Mouse (Mus musculus): Measurements from ENCODE around the gene Serpinc1. TPM values are rescaled to one million over a fixed set of nuclear protein-coding genes. Genes with fewer than 3 reads are reported as not detected.
"Not testable (repeated sequence)": the region's sequence is repeated elsewhere in the genome, so short reads cannot be mapped to it uniquely, and the experiment has no call there.

Gene Serpinc1
- total RNA-seq, 2 experiments from 2014 or later: 0.19 to 0.21 TPM

DNA sequence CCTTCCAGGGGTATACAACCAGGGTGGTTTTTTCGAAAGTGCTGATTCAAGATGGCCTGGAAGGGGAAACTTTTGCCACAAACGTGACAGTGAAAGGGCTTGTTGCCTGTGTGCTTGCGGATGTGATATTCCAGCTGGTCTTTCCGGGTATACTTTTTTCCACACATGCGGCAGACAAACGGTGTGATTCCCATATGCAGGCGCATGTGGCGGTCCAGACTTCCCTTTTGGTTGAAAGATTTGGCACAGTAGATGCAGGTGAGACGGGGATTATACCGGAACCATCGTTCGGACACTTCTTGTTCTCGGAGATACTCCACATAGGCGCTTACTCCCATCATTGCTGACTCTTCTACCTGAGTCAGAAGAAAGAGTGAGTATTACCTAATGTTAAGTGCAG, 41.7 kb downstream of the Serpinc1 start:
- DNase-seq (ENCODE audit: low spot score in 2 of 2): no peak

DNA sequence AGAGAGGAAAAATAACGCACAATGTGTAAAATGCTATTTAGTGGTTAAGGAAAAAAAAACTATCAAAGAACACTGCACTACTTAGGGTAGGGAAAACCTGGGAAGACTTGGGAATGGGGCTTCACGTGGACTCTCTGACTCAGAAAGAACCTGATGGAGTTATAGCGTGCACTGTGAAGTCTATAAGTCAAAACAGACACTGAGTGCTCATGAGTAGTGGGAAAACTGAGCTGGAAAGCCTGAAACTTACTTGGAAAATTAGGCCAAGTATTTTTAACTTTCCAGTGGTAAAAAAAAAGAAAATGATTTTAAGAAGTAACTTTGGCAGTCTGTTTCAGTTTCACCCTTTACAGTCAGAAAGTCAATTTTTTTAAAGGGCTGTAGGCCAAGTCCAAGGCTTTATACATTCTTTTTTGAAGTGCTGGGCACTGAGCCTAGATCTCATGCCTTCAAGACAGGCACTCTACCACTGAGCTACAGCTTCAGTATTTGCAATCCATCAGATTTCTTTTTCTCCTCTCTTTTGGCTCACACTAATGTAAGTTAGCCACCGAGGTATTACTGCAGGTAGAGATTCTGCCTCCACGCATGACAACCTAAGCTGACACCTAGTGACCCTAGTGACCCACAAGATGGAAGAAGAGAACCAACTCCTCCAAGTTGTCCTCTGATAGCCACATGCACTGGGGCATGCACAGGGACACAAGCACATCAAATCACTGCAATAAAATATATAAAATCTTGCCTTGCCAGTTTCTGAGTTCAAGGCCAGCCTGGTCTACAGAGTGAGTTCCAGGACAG, 47.2 kb downstream of the Serpinc1 start:
- no peak for DNase-seq (ENCODE audit: low spot score in 2 of 2)

DNA sequence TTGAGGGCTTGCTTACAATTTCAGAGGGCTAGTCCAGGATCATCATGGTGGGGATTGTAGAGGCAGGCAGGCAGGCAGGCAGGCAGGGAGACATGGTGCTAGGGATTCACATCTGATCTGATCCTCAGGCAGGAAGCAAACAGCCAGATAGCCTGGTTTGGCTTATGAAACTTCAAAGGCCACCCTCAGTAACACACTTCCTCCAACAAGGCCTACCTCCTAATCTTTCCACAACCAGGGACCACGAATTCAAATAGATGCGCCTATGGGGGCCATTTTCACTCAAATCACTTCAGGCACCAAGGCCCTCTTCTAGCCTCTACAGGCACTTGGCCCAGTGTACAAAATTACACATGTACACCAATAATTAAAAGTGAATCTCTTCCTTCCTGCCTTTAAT, 48.8 kb downstream of the Serpinc1 start:
- no peak for DNase-seq (ENCODE audit: low spot score in 2 of 2)

DNA sequence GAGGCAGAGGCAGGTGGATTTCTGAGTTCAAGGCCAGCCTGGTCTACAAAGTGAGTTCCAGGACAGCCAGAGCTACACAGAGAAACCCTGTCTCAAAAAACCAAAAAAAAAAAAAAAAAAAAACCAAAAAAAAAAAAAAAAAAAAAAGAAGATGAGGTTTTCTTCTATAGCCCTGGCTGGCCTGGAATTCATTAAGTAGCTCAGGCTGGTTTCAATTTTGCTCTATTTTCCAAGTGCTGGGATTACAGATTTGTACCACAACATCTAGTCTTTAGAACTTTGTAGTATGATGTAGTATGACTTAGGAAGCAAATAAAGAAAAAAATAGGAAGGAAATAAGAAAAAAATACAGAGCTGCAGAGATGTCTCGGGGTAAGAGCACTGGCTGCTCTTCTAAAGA, 50.0 kb downstream of the Serpinc1 start:
- DNase-seq (ENCODE audit: low spot score in 2 of 2): not testable (repeated sequence)

DNA sequence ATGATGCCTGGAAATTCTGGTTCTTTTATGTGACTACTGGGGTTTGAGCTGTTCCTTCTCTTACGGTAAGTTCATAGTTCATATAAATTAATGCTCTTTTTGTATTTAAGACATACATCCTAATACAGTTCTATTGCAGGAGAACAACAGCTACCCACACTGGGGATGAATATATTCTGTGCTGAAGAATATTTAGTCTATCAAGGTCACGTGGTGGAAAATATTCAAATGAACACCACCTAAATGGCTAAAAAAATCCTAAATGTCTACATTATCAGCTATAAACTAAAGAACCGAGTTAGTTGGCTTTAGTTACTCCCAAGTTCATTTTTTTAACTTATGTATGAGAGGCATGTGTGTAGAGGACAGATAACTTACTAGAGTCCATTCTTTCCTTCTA, 51.7 kb downstream of the Serpinc1 start:
- DNase-seq (ENCODE audit: low spot score in 2 of 2): no peak

DNA sequence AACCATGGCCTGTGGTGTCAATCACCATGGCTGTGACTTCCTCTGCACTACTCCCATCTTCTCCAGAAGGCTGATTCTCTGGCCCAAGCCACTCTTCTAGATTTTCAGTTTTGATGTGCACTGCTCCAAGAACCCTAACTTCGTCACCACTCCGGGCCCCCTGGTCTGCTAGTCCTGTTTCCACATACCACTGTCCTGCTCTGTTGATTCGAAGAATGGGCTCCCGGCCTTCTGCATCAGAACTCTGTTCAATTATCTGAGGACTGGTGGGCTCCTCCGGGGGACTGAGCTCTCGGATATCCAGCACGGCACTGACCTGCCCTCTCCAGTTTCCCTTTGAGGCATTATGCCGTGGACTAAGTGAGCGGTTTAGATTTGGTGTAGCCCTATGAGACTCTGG, 53.5 kb downstream of the Serpinc1 start:
- no peak for DNase-seq (ENCODE audit: low spot score in 2 of 2)

DNA sequence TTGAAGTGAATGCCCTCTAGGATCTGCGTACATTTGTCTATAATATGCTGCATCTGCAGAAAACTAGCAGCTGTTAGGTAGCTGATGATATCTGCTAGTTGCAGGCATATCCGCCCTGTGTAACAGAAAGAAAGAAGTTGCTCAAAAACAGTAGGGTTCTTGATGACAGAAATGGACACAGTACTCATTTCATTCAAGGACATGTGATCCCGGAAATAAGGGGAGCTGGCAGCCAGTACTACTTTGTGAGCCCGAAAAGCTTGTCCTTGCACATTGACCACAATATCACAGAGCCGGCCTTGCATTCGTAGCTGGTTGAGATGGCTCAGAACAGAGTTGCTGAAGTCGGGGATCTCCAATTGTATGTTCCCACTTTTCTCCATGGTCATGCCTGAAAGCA, 54.0 kb downstream of the Serpinc1 start:
- DNase-seq (ENCODE audit: low spot score in 2 of 2): no peak

DNA sequence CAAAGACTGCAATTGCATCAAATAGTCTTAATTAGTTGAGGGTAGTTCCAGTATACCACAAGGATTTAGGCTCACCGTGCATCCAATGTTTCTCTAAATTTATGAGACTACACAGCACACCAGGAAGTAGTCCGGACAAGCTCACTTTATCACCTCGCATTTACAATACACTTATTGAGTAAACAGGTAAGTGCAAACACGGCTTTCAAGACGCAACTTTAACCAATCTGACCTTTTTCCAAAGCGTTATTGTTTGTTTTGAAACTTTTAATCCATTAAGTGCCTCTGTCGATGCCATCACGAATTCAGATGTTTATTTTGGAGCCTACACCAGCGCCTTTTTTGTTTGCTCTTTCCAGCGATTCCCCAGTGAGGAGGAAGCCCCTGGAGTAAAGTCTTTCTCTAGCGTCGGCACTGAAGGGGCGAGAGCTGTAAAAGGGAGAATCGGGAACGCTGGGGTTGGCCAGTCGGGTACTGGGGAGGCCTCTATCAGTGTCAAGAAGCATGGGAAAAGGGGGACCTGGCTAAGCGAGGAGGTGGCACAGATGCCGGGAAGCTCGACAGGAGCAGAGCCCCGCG, 55.6 kb downstream of the Serpinc1 start:
- no peak for DNase-seq (ENCODE audit: low spot score in 2 of 2)

DNA sequence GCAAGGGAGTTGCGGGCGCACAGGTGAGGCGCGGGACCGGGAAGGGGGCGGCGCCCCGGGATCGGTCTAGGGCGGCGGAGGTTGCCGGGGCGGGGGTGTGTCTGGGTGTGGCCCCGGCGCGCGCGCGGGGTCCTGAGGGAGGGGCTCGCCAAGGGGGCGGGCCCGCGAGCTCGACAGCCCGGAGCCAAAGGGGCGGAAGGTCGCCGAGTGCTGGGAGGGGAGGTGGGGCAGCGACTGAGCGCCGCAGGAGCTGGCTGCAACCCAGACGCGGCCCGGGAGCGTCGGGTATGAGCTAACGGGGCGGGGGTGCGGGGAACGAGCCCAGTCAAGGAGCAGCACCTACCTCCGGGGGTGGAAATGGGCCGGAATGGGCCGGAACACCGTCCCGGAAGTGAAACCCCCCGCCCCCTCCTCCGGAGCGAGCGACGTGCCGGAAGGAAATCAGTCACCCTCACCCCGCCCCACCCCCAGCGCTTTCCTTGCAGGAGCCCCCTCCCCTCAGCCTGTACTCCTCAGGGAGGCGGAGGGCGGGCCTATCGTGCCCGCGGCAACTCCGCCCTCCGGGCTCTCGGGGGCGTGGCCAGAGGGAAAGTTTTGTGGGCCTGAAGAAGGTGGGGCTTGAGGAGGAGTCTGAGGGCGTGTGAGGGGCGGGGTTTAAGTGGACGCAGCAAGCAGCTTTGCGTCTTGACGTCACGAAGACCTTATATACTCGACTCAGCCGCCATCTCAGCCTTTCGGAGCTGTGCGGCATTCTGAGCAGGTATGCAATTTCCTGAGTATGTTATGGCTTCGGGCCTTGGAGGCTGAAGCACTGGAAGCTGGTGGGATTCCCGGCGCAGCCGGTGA, 56.3 kb downstream of the Serpinc1 start, which contains the start of gene Zbtb37:
Gene Zbtb37 (minus strand): TSS at position 415 of the 846 bp plus-strand sequence.
- peak; percentile 97 for DNase-seq (ENCODE audit: low spot score in 2 of 2)

DNA sequence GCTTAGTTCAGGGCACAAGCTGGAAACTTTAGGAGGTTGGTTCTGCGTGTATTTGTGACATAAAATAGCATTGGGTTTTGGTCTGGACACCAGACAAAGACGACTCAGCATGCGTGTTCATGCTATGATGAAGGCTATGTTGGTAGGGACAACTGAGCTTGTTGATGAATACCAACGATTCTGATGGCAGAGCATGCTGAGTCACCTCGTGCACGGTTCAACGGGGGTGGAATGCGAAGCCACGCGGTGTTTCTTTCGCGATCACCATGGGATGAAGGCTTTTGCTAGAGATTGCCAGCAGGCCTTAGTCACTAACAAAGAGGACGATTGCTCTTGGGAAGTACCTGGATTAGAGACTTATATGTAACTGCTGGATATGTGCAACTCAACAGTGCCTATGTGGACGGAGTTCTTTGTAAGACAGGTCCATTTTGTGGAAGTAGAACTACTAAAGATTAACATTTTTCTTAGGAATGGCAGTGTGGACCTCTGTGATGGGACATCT, 56.9 kb downstream of the Serpinc1 start:
- peak; percentile 48 to 49 for DNase-seq (ENCODE audit: low spot score in 2 of 2)

DNA sequence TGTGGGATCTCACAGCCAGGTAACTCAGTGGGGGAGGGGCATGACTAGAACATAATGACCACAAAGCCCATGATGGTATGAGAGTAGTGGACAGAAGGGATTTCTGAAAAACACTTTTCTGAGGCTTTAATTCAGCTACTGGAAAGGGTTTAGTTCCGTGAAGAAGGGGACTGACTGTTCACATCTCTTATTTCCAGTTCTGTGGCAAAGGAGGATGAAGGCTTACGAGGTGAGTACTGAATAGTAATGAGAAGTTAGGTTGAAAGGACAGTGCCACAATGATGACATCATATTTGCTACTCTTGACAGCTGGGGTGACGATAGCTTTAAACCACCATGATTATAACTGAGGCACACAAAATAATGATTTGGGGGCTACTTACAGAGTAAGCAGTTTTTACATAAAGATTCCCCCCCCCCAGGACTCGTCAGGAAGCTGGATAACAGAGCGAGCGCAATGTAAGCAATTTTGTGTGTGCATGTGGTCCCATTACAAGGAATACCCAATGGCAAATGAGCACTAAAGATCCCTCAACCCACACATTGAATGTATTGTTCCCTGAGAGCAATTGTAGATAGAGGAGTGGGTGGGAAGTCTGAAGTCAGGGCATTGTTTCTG, 57.5 kb downstream of the Serpinc1 start:
- DNase-seq (ENCODE audit: low spot score in 2 of 2): no peak

DNA sequence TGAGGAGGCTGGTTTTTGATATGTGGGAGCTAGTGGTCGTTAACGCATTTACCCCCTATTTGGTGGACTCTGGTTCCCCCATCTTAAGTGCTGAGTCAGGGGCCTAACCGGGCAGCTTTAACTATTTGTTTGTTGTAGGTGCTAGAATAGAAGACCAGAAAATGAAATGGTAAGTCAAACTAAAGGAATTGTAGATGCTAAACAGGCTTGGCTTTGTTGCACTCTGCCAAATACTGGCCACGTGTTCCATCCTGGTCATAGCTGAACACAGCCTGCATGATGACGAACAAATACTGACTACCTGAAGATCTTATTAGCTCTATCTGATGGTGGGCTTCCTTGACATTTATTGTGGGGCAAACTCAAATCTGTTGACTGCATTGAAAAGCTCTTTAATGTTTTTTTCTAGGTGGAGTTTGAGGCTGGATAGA, 58.0 kb downstream of the Serpinc1 start:
- no peak for DNase-seq (ENCODE audit: low spot score in 2 of 2)

DNA sequence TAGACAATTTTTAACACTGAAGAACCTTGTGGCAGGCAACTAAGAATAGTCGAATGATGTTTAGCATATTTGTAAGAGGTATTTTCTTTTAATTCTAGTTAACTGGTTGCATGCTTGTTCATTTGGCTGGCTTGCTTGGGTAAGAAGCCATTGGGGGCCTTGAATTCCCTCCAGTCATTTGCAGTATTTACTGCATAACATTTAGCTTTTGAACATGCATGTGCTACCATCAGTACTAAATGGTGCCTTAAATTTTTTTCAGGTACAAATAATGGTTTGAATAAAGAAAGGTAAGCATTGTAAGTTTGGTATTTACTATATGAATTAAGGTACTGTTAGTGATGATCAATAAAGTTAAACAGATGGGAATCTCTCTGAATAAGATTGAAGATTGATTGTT, 58.6 kb downstream of the Serpinc1 start:
- DNase-seq (ENCODE audit: low spot score in 2 of 2): no peak

DNA sequence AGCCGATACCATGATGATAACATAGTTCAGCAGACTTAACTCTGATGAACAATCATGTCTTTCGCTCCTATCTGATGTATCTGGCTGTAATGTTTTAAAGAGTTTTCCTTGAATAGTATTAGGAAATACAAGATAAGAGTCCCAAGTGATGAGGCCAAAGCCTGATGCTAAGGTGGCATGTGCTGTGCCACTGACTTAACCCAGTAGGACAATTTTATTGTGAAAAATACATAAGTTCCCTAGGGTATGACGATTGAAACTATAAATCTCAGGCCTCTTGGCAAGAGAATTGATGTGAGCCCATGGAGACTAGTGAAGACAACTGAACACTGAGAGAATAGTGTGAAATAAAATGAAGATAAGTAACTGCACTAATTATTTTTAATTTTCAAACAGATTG, 59.2 kb downstream of the Serpinc1 start:
- no peak for DNase-seq (ENCODE audit: low spot score in 2 of 2)

DNA sequence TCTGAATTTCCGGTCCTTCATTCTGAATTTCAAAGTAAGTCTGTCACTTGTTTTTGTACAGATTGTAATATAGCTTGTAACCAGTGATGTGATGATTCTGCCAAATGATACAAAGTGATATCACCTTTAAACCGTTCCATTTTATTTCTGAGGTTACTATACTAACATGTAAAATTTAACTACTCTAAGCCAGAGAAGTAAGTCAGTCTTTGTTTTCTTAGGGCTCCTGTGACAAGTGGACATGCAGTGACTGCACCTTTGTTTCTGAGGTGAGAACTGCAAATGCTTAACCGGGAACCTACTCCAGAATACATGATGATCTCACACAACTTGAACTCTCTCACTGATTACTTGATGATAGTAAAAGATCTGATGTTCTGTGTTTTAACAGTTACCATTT, 59.6 kb downstream of the Serpinc1 start:
- no peak for DNase-seq (ENCODE audit: low spot score in 2 of 2)

DNA sequence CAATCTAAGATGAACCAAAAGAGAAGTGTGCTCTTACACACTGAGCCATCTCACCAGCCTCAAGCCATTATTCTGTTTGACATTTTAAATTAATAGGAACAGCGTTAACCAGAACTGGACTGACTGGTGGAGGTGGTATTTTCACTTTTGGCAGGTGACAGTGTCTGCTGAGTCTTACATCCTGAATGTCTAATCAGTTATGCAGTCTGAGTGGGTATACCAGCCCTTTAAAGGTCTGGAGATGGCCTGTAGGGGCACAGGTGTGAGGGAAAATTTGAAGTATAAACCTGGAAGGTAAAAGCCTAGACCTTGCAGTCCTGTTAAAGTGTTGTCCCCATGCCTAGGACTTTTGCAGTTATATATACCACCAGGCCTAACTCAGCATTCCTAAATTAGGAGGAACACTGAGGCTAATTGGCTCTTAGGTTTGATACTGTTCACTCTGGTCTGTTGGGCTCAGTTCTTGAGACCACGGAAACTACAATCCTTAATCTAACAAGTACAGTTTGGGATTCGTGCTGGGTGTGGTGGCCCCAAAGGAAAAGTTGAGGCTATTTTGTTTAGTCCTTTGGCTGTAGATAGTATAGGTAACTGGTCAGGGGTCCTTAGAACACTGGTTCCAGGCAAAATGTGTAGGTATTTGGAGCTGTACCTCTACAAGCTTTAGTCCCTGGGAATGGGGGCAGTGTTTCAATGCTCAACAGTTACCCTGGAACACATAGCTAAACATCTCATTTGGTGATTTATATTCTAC, 60.8 kb downstream of the Serpinc1 start:
- DNase-seq (ENCODE audit: low spot score in 2 of 2): no peak

DNA sequence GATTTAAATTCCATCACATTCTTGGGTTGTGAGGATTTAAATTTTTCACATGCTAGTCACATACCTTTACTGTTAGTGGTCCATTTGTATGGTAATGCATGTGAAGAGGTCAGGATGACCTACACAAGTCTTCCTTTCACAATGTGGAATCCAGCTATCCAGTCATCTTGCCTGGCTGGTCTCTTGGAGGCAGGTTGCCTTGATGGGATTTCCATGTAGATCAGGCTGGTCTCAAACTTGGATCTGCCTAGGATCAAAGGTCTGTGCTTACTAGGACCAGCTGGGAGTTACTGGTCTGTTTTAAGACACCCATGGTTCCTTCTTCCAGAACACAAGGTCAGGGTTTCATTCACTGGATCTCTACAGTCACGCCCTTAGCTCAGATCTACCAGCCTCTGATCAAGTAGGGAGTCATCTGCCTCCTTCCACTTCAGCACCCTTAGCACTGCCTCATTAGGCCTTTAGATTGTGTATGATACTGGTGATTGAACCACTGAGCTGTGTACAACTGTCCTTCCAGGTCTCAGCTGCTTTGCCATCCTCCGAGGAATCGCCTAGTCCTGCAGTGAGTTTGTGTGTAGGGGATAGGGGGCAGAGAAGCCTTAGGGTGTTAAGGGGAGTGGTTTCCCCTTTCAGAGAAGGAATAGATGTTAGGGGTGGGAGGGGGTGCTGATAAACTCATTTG, 61.5 kb downstream of the Serpinc1 start:
- no peak for DNase-seq (ENCODE audit: low spot score in 2 of 2)

DNA sequence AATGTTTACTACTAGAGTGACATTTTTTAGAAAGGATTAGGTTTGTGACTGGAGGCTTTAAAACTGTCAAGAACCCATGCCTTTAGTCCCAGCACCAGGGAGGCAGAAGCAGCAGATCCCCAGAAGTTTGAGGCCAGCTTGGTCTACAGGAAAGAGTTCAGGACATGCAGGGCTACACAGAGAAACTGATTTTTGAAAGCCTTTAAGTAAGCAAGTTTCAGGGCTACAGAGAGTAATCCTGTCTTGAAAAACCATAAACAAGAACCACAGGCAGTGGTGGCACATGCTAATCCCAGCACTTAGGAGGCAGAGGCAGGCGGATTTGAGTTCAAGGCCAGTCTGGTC, 62.0 kb downstream of the Serpinc1 start:
- no peak for DNase-seq (ENCODE audit: low spot score in 2 of 2)

DNA sequence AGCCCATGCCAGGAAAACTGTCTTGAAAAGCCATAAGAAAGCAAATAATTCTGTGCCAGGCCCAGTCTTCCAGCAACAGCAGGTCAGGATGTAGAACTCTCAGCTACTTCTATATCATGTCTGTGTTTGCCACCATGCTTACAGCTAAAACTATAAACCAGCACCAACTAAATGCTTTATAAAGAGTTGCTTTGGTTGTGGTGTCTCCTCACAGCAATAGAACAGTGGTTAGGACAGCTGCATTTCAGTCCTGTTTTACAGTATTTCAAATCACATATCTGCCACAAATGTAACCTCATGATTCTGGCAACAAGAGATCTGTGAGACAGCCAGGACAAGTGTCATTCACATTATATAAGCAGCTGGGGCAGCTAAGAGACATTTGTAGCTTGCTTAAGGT, 62.5 kb downstream of the Serpinc1 start:
- no peak for DNase-seq (ENCODE audit: low spot score in 2 of 2)

Measured in left cerebral cortex, adult 18-20 months (tissue).